In genomic region chr9:30613715-30614114, GRCm38 (mm10) we compare ENCODE assay signal across 15 mouse cellular contexts.
DNase-seq lines count a peak whose midpoint lies in the region; ATAC-seq and TF ChIP-seq lines count a peak whose summit lies in the region.
"Had no signal": no experiment of that assay in that cellular context is flagged by ENCODE, and none has a peak within 500 bp of the region (broad histone marks: within the 10 kb centered on the region; RNA-seq: fewer than 3 reads in every experiment).

No protein-coding gene starts in this region.

- H3K9ac ChIP-seq in hindbrain, postnatal 0 days (replicated peaks; ENCODE audit: low read length), result no peak overlapping the region
- no peak overlapping the region for H3K9ac ChIP-seq in neural tube, embryonic 14.5 days (replicated peaks; ENCODE audit: low read depth, low read length)
- H3K9ac ChIP-seq in neural tube, embryonic 15.5 days (replicated peaks), result no peak overlapping the region
- H3K9ac ChIP-seq: embryonic facial prominence, embryonic 15.5 days; intestine, embryonic 15.5 days; neural tube, embryonic 12.5 days had no signal

- no peak overlapping the region for H3K27ac ChIP-seq in hindbrain, postnatal 0 days
- no peak overlapping the region for H3K27ac ChIP-seq in hindbrain, embryonic 10.5 days
- H3K27ac ChIP-seq in neural tube, embryonic 14.5 days (ENCODE audit: low read depth, low read length), result no peak overlapping the region
- no peak overlapping the region for H3K27ac ChIP-seq in neural tube, embryonic 15.5 days (replicated peaks)
- H3K27ac ChIP-seq: embryonic facial prominence, embryonic 15.5 days; intestine, embryonic 15.5 days; neural tube, embryonic 12.5 days had no signal

- peaks cover 10% of the 10 kb centered on the region; the same call in 1 of the 2 replicates for H3K4me1 ChIP-seq in hindbrain, postnatal 0 days (ENCODE audit: insufficient read depth, low read length)
- H3K4me1 ChIP-seq in hindbrain, embryonic 10.5 days (replicated peaks), result no peaks in the 10 kb centered on the region
- no peaks in the 10 kb centered on the region for H3K4me1 ChIP-seq in neural tube, embryonic 14.5 days (ENCODE audit: control insufficient read depth, insufficient read depth, low read length)
- H3K4me1 ChIP-seq in neural tube, embryonic 15.5 days, result peaks cover 9% of the 10 kb centered on the region
- H3K4me1 ChIP-seq: embryonic facial prominence, embryonic 15.5 days; neural tube, embryonic 12.5 days had no signal

- H3K4me2 ChIP-seq in hindbrain, postnatal 0 days (ENCODE audit: low read depth, low read length), result 0 out of 2 replicates have a peak overlapping the region, but pooled peaks have one; percentile 7
- H3K4me2 ChIP-seq in neural tube, embryonic 14.5 days (ENCODE audit: low read depth, low read length), result 0 out of 2 replicates have a peak overlapping the region, but pooled peaks have one; percentile 14
- H3K4me2 ChIP-seq in neural tube, embryonic 15.5 days, result no peak overlapping the region
- H3K4me2 ChIP-seq: embryonic facial prominence, embryonic 15.5 days; intestine, embryonic 15.5 days; neural tube, embryonic 12.5 days had no signal

- H3K27me3 ChIP-seq in hindbrain, postnatal 0 days (ENCODE audit: insufficient read depth, low read length), result no peaks in the 10 kb centered on the region
- no peaks in the 10 kb centered on the region for H3K27me3 ChIP-seq in hindbrain, embryonic 10.5 days (ENCODE audit: insufficient read depth, poor library complexity, severe bottlenecking)
- H3K27me3 ChIP-seq in neural tube, embryonic 14.5 days (ENCODE audit: control insufficient read depth, insufficient read depth, low read length), result no peaks in the 10 kb centered on the region
- no peaks in the 10 kb centered on the region for H3K27me3 ChIP-seq in neural tube, embryonic 15.5 days (replicated peaks)
- H3K27me3 ChIP-seq: CH12.LX; embryonic facial prominence, embryonic 15.5 days; intestine, embryonic 15.5 days; neural tube, embryonic 12.5 days had no signal

- no peaks in the 10 kb centered on the region for H3K36me3 ChIP-seq in hindbrain, postnatal 0 days (ENCODE audit: insufficient read depth, low read length)
- H3K36me3 ChIP-seq in hindbrain, embryonic 10.5 days, result no peaks in the 10 kb centered on the region
- no peaks in the 10 kb centered on the region for H3K36me3 ChIP-seq in neural tube, embryonic 14.5 days (ENCODE audit: control insufficient read depth, insufficient read depth, low read length)
- H3K36me3 ChIP-seq in neural tube, embryonic 15.5 days, result no peaks in the 10 kb centered on the region
- H3K36me3 ChIP-seq: embryonic facial prominence, embryonic 15.5 days; intestine, embryonic 15.5 days; neural tube, embryonic 12.5 days had no signal

- peak; percentile 25 for DNase-seq in hindbrain, postnatal 0 days (ENCODE audit: low spot score)
- DNase-seq in hindbrain, embryonic 10.5 days (ENCODE audit: low spot score), result no peak
- DNase-seq in neural tube, embryonic 10.5 days (ENCODE audit: extremely low spot score, low spot score), result no peak
- DNase-seq in heart, postnatal 4 days, result peak; percentile 26
- no peak for DNase-seq in cerebellum, adult 11 months
- DNase-seq: cerebellum, postnatal 10 days; gastrocnemius, postnatal 14 days; left cerebral cortex, postnatal 4 days had no signal

- no peak overlapping the region for H3K4me3 ChIP-seq in hindbrain, postnatal 0 days (ENCODE audit: low read length)
- no peak overlapping the region for H3K4me3 ChIP-seq in hindbrain, embryonic 10.5 days
- no peak overlapping the region for H3K4me3 ChIP-seq in neural tube, embryonic 14.5 days (ENCODE audit: low read depth, low read length)
- no peak overlapping the region for H3K4me3 ChIP-seq in neural tube, embryonic 15.5 days (replicated peaks)
- H3K4me3 ChIP-seq: embryonic facial prominence, embryonic 15.5 days; intestine, embryonic 15.5 days; neural tube, embryonic 12.5 days had no signal

- H3K9me3 ChIP-seq in hindbrain, postnatal 0 days (ENCODE audit: low read length), result no peaks in the 10 kb centered on the region
- no peaks in the 10 kb centered on the region for H3K9me3 ChIP-seq in hindbrain, embryonic 10.5 days
- H3K9me3 ChIP-seq in neural tube, embryonic 14.5 days (ENCODE audit: control insufficient read depth, low read length), result no peaks in the 10 kb centered on the region
- H3K9me3 ChIP-seq in neural tube, embryonic 15.5 days (replicated peaks), result no peaks in the 10 kb centered on the region
- H3K9me3 ChIP-seq: embryonic facial prominence, embryonic 15.5 days; intestine, embryonic 15.5 days; neural tube, embryonic 12.5 days had no signal

- 38% methylated on average over 6 of the region's 6 CpGs for WGBS in hindbrain, postnatal 0 days
- 83% methylated on average over 6 of the region's 6 CpGs for WGBS in hindbrain, embryonic 10.5 days
- 43% methylated on average over 6 of the region's 6 CpGs for WGBS in neural tube, embryonic 14.5 days
- WGBS in neural tube, embryonic 15.5 days, result 55% methylated on average over 6 of the region's 6 CpGs

- TF ChIP-seq CTCF in hindbrain, postnatal 0 days (IDR thresholded peaks at IDR 0.05; ENCODE audit: low read depth), result no peak

- ATAC-seq in hindbrain, postnatal 0 days, result no peak
- no peak for ATAC-seq in neural tube, embryonic 14.5 days (ENCODE audit: low read depth)
- ATAC-seq in neural tube, embryonic 15.5 days (ENCODE audit: low FRiP score), result 0 out of 2 replicates have a peak, but pooled peaks have one; percentile 41
- ATAC-seq in monocyte, adult 5-6 weeks (replicated peaks; ENCODE audit: insufficient number of reproducible peaks, low FRiP score, low TSS enrichment, poor library complexity, severe bottlenecking), result no peak
- ATAC-seq: intestine, embryonic 15.5 days had no signal

Comparison
In these comparisons a context has a peak if more than half of its experiments do, and no peak if none do; other contexts are left out.
1. DNase-seq: peak in hindbrain, postnatal 0 days (single experiment) and heart, postnatal 4 days (single experiment); none in hindbrain, embryonic 10.5 days (single experiment), neural tube, embryonic 10.5 days (single experiment) and cerebellum, adult 11 months (single experiment).